Mouse (Mus musculus) urinary bladder, postnatal 0 days (tissue): Measurements from ENCODE around the gene Zkscan7. TPM values are rescaled to one million over a fixed set of nuclear protein-coding genes. Genes with fewer than 3 reads are reported as not detected.

Experiments
- polyA plus RNA-seq: library from polyadenylated mRNA; unstranded; fragments of >200 nt; fragmentation: Nextera tagmentation; extraction: Ambion mirVana; gene quantifications from 2 replicates; pipeline ENCODE4 v1.2.1, GENCODE M21; 2015

Zkscan7 gene
- 1.8 and 2.4 TPM in 2 replicates for polyA plus RNA-seq

GRCm38 (mm10) chr9:122885385-122885784 lies at the start of gene Zkscan7:
TSS of gene Zkscan7 (plus strand) at chr9:122885685.

GRCm38 (mm10) chr9:122843760-122844159 lies 41.7 kb upstream of the Zkscan7 start, which contains the start of gene Gm35549:
TSS of gene Gm35549 (minus strand) at chr9:122844035.

GRCm38 (mm10) chr9:122865697-122866166 lies 19.8 kb upstream of the Zkscan7 start, which contains the start of gene Zfp445:
TSS of gene Zfp445 (minus strand) at chr9:122866006.

GRCm38 (mm10) chr9:122922936-122923381 lies 37.5 kb downstream of the Zkscan7 start, which contains the start of gene Zfp105:
TSS of gene Zfp105 (plus strand) at chr9:122923072.

Other genes with a start within 250 kb of the Zkscan7 start
- gene Topaz1, start 138.3 kb upstream of the Zkscan7 start, polyA plus RNA-seq, result not detected in 2 replicates
- 4.2 and 4.5 TPM in 2 replicates for gene Tcaim, start 80.1 kb upstream of the Zkscan7 start, polyA plus RNA-seq
- 0.30 TPM in 1 of 2 replicates, not detected in the other for gene Gm35549, start 41.6 kb upstream of the Zkscan7 start, polyA plus RNA-seq
- gene Zfp445, start 19.7 kb upstream of the Zkscan7 start, polyA plus RNA-seq, result 20.4 and 22.2 TPM in 2 replicates
- 7.3 and 7.6 TPM in 2 replicates for gene Zfp105, start 37.4 kb downstream of the Zkscan7 start, polyA plus RNA-seq
- 25.8 and 26.8 TPM in 2 replicates for gene 1110059G10Rik, start 65.3 kb downstream of the Zkscan7 start, polyA plus RNA-seq
- 8.3 and 10.6 TPM in 2 replicates for gene Kif15, start 65.4 kb downstream of the Zkscan7 start, polyA plus RNA-seq
- gene Tmem42, start 135.6 kb downstream of the Zkscan7 start, polyA plus RNA-seq, result 34.6 and 36.0 TPM in 2 replicates
- 0.18 and 0.24 TPM in 2 replicates for gene Tgm4, start 149.0 kb downstream of the Zkscan7 start, polyA plus RNA-seq
- 61.6 and 68.0 TPM in 2 replicates for gene Zdhhc3, start 227.5 kb downstream of the Zkscan7 start, polyA plus RNA-seq
- 61.2 and 63.7 TPM in 2 replicates for gene Exosc7, start 227.5 kb downstream of the Zkscan7 start, polyA plus RNA-seq